Mouse (Mus musculus) splenic B cell, adult 2 months (primary cell): Measurements from ENCODE around the gene Tmem30c.
A peak's percentile ranks its signal among the peaks of the same experiment; 100 is the strongest.

Experiments used
- DNase-seq: peaks from one replicate; pipeline ENCODE4 v3.0.0-alpha.2; 2011; ENCODE audit warnings: low read depth, low spot score
- H3K27me3 ChIP-seq: 2 replicates; pipeline ENCODE4 v1.6.1; 2012; ENCODE audit warnings: mild to moderate bottlenecking, low read length, moderate library complexity, mixed read lengths; ENCODE audit not compliant: control insufficient read depth, poor library complexity, insufficient read depth, severe bottlenecking
- H3K36me3 ChIP-seq: 2 replicates; pipeline ENCODE4 v1.6.1; 2012; ENCODE audit warnings: mild to moderate bottlenecking, low read length, moderate library complexity, mixed read lengths; ENCODE audit not compliant: control insufficient read depth, poor library complexity, insufficient read depth, severe bottlenecking

Tmem30c gene

DNA sequence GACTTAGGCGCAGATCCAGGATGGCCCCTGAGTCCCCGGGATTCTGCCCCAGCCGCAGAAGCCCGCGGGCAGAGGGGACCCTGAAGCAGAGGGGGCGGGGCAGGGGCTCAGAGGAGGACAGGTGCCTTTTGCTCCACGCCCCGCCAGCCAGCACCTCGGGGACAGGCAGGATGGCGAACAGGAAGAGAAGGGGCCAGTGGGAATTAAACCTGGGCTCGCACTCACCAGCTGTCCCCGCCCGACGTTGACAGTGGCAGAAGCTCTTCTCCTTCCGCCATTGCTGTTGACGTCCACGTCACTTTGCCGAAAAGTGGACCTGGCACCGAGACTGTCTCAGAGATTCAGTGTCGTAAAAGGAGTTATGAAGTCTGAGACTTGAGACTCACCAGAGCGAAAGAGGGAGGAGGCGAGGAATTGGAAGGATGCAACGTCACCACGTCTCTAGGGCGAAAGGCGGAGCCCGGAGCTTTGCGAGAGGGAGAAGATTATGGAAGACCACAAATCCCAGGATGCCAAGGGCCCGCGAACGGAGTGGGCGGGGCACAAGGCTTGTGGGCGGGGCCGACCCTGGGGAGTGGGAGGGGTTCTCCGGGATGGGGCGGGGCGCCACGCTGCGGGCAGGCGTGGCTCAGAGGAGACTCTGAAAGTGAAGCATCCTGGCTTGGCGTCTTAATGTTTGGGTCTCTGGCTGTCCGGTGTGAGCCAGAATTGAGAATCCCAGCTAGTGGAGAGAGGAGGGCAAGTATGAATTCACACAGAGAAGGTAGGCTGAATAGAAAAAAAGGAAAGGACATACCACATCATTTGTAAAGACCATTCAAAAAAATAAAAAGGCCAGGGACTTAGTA, 61.4 kb downstream of the Tmem30c start, which contains the start of gene Tbc1d23:
TSS of gene Tbc1d23 (minus strand) at position 416 of the 848 bp plus-strand sequence.
- Histone ChIP-seq H3K27me3 (no peaks in the 10 kb centered on the region), H3K36me3 (0 out of 2 replicates have a peak, but pooled peaks cover 2% of the 10 kb centered on the region)
- DNase-seq, result peak; percentile 98

DNA sequence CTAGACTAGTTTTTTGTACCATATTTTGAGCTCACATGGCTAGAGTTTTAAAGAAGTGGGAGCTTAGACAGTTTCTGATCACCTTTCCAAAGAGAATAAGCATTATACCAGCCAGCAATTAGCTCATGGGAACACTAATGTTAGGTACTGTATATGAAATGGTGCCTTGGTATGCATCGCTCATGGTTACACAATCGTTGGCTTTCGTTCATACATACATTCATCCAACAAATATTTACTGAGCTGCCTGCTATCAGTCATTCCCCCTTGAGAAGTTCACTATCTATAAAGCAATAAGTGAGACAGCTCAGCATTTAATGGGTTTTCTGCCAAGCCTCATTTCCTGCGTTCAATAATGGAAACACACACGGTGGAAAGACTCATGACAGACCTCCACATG, 66.2 kb downstream of the Tmem30c start:
- DNase-seq, result no peak

DNA sequence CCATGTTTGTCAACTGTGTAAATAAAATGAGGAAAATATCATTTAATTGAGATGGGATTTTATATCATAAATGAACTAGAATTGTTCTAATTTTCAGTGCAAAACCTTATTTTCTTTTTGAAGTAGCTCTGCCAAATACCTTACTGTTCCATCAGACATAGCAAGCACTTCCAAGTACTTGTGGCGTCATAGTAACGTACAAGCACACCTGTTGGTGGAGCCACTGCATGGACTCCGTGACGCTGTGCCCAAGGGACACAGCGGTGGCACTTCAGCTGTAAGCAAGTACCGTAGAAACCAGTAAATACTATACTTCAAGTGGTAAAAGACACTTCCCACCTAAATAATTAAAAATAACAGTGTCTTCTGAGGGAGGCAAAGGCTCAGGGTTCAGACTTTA, 72.3 kb downstream of the Tmem30c start:
- no peaks in the 10 kb centered on the region for H3K36me3 ChIP-seq
- H3K27me3 ChIP-seq, result no peaks in the 10 kb centered on the region
- no peak for DNase-seq

More for the DNA sequence above, 66.2 kb downstream of the Tmem30c start:
- Histone ChIP-seq H3K36me3 (0 out of 2 replicates have a peak, but pooled peaks cover 2% of the 10 kb centered on the region), H3K27me3 (no peaks in the 10 kb centered on the region)
